Mouse (Mus musculus): ENCODE data around the gene Tex26. TPM values are rescaled to one million over a fixed set of nuclear protein-coding genes. Genes with fewer than 3 reads are reported as not detected.

The Tex26 gene
- polyA plus RNA-seq, 1 experiment from 2014 or later, result 0.74 TPM

GRCm38 (mm10) chr5:149504985-149505384, 65.5 kb downstream of the Tex26 start:
- TF ChIP-seq CTCF (IDR thresholded peaks at IDR 0.05), result no peak
- DNase-seq (ENCODE audit: low read depth, low spot score) (no peak), ATAC-seq (no peak)
- ChIA-PET CTCF (no interaction called here), POLR2A (no interaction called here)
- in situ Hi-C loops (cut with MboI; ENCODE audit: low pct_unique_long_range_greater_than_20kb), result no loop called here
- H3K27me3 ChIP-seq, result no peaks in the 10 kb centered on the region

- in situ Hi-C loops (cut with MboI; ENCODE audit: low pct_unique_long_range_greater_than_20kb), result no loop called here
- ChIA-PET POLR2A (interaction anchor here (0.7 kb wide), 1 partner anchor 294 kb away, joined by 5 read pairs; no protein-coding TSS in a partner anchor), CTCF (interaction anchor here (1.6 kb wide), 1 partner anchor 8 kb away, joined by 4 read pairs; no protein-coding TSS in a partner anchor)
- no peak for TF ChIP-seq CTCF (IDR thresholded peaks at IDR 0.05)
- DNase-seq (ENCODE audit: low read depth, low spot score) (no peak), ATAC-seq (no peak)
- H3K27me3 ChIP-seq, result no peaks in the 10 kb centered on the region
Observed at GRCm38 (mm10) chr5:149506033-149506432, 66.6 kb downstream of the Tex26 start.

- in situ Hi-C loops (cut with MboI; ENCODE audit: low pct_unique_long_range_greater_than_20kb), result no loop called here
- no peak for TF ChIP-seq CTCF (IDR thresholded peaks at IDR 0.05)
- CTCF ChIA-PET, result interaction anchor here (1.1 to 2.0 kb wide), 4 partner anchors 11 to 128 kb away, joined by 3 to 4 read pairs (median 4); no protein-coding TSS in a partner anchor
- DNase-seq (ENCODE audit: low read depth, low spot score) (peak; percentile 48), ATAC-seq (peak; percentile 83)
- H3K27me3 ChIP-seq, result no peaks in the 10 kb centered on the region
- POLR2A ChIA-PET, result interaction anchor here (0.8 kb wide), 1 partner anchor 18 kb away, joined by 3 read pairs; no protein-coding TSS in a partner anchor
Observed at GRCm38 (mm10) chr5:149508094-149509029, 68.9 kb downstream of the Tex26 start.

- no peak for TF ChIP-seq CTCF (IDR thresholded peaks at IDR 0.05)
- ChIA-PET POLR2A (interaction anchor here (0.5 kb wide), 1 partner anchor 127 kb away, joined by 6 read pairs; no protein-coding TSS in a partner anchor), CTCF (no interaction called here)
- in situ Hi-C loops (cut with MboI; ENCODE audit: low pct_unique_long_range_greater_than_20kb), result no loop called here
- ATAC-seq (no peak), DNase-seq (ENCODE audit: low read depth, low spot score) (no peak)
- no peaks in the 10 kb centered on the region for H3K27me3 ChIP-seq
Observed at GRCm38 (mm10) chr5:149510323-149510722, 70.9 kb downstream of the Tex26 start.

GRCm38 (mm10) chr5:149512695-149513094, 73.2 kb downstream of the Tex26 start:
- ChIA-PET POLR2A (no interaction called here), CTCF (interaction anchor here (0.7 kb wide), 1 partner anchor 12 kb away, joined by 3 read pairs; no protein-coding TSS in a partner anchor)
- DNase-seq (ENCODE audit: low read depth, low spot score), result no peak
- no peaks in the 10 kb centered on the region for H3K27me3 ChIP-seq
- in situ Hi-C loops (cut with MboI; ENCODE audit: low pct_unique_long_range_greater_than_20kb), result no loop called here
- no peak for TF ChIP-seq CTCF (IDR thresholded peaks at IDR 0.05)
- no peak for ATAC-seq

- DNase-seq (ENCODE audit: low read depth, low spot score) (no peak), ATAC-seq (no peak)
- in situ Hi-C loops (cut with MboI; ENCODE audit: low pct_unique_long_range_greater_than_20kb), result no loop called here
- TF ChIP-seq CTCF (IDR thresholded peaks at IDR 0.05), result no peak
- H3K27me3 ChIP-seq, result no peaks in the 10 kb centered on the region
- ChIA-PET CTCF (interaction anchor here (0.9 to 1.2 kb wide), 2 partner anchors 12 to 29 kb away, joined by 3 to 4 read pairs; no protein-coding TSS in a partner anchor), POLR2A (no interaction called here)
Observed at GRCm38 (mm10) chr5:149513438-149514086, 74.1 kb downstream of the Tex26 start.

GRCm38 (mm10) chr5:149514087-149514671, 74.7 kb downstream of the Tex26 start:
- in situ Hi-C loops (cut with MboI; ENCODE audit: low pct_unique_long_range_greater_than_20kb), result no loop called here
- TF ChIP-seq CTCF (IDR thresholded peaks at IDR 0.05), result no peak
- no peaks in the 10 kb centered on the region for H3K27me3 ChIP-seq
- ATAC-seq (peak; percentile 68), DNase-seq (ENCODE audit: low read depth, low spot score) (peak; percentile 72)
- CTCF ChIA-PET, result interaction anchor here (0.9 to 1.2 kb wide), 2 partner anchors 11 to 30 kb away, joined by 3 to 4 read pairs; no protein-coding TSS in a partner anchor
- POLR2A ChIA-PET, result no interaction called here

- CTCF ChIA-PET, result interaction anchor here (1.2 kb wide), 1 partner anchor 31 kb away, joined by 4 read pairs; no protein-coding TSS in a partner anchor
- POLR2A ChIA-PET, result interaction anchor here (0.6 kb wide), 1 partner anchor 1621 kb away, joined by 4 read pairs; no protein-coding TSS in a partner anchor
- TF ChIP-seq CTCF (IDR thresholded peaks at IDR 0.05), result no peak
- ATAC-seq, result no peak
- no peak for DNase-seq (ENCODE audit: low read depth, low spot score)
- H3K27me3 ChIP-seq, result no peaks in the 10 kb centered on the region
- in situ Hi-C loops (cut with MboI; ENCODE audit: low pct_unique_long_range_greater_than_20kb), result no loop called here
Observed at GRCm38 (mm10) chr5:149514890-149515289, 75.4 kb downstream of the Tex26 start.

GRCm38 (mm10) chr5:149517116-149517515, 77.7 kb downstream of the Tex26 start:
- ChIA-PET POLR2A (no interaction called here), CTCF (no interaction called here)
- no peak for TF ChIP-seq CTCF (IDR thresholded peaks at IDR 0.05)
- in situ Hi-C loops (cut with MboI; ENCODE audit: low pct_unique_long_range_greater_than_20kb), result no loop called here
- no peak for DNase-seq (ENCODE audit: low read depth, low spot score)
- no peaks in the 10 kb centered on the region for H3K27me3 ChIP-seq
- ATAC-seq, result no peak

Other genes starting within 250 kb of the Tex26 start
- gene Alox5ap, start 174.9 kb upstream of the Tex26 start, polyA plus RNA-seq (2021), result 0.64 TPM
- gene Medag, start 27.9 kb upstream of the Tex26 start, polyA plus RNA-seq (2021), result 0.13 TPM
- 0.03 TPM for gene Wdr95, start 89.0 kb downstream of the Tex26 start, polyA plus RNA-seq (2021)
- gene Hsph1, start 196.7 kb downstream of the Tex26 start, polyA plus RNA-seq (2021), result 200 TPM
- 16.7 TPM for gene B3glct, start 238.6 kb downstream of the Tex26 start, polyA plus RNA-seq (2021)

Measured in Patski (cell line).